Mouse (Mus musculus) MEL (cell line): Measurements from ENCODE around the gene Tex26. TPM values are rescaled to one million over a fixed set of nuclear protein-coding genes. Genes with fewer than 3 reads are reported as not detected.

ENCODE experiments used
- DNase-seq: peaks from one replicate; pipeline ENCODE4 v3.0.0; 2011; ENCODE audit warnings: low read depth, low spot score
- H3K27ac ChIP-seq: 2 replicates; pipeline ENCODE4 v1.5.1; 2012; ENCODE audit warnings: low read depth, mild to moderate bottlenecking, control low read depth, low read length, moderate library complexity; ENCODE audit not compliant: control insufficient read depth
- H3K27me3 ChIP-seq, 2 experiments: fragments of 150-350 bp in 1 of 2; sonication (generic) in 1 of 2; 2 replicates each; pipeline ENCODE4 v1.6.1; 2012; ENCODE audit warnings: low read length in 2 of 2, mild to moderate bottlenecking in 2 of 2, improper control_type of control experiment in 1 of 2, moderate library complexity in 1 of 2; ENCODE audit not compliant: insufficient read depth in 2 of 2, control insufficient read depth in 1 of 2
- H3K36me3 ChIP-seq, 2 experiments: 2 replicates each; pipeline ENCODE4 v1.6.1; 2012 to 2014; ENCODE audit warnings: low read length in 2 of 2, improper control_type of control experiment in 1 of 2, inconsistent platforms in 1 of 2, mild to moderate bottlenecking in 1 of 2; ENCODE audit not compliant: insufficient read depth in 2 of 2, control insufficient read depth in 1 of 2
- H3K4me1 ChIP-seq, 2 experiments: fragments of 150-350 bp in 1 of 2; sonication (generic) in 1 of 2; 2 replicates each; pipeline ENCODE4 v1.6.1; 2012; ENCODE audit warnings: low read length in 2 of 2, improper control_type of control experiment in 1 of 2, mild to moderate bottlenecking in 1 of 2; ENCODE audit not compliant: insufficient read depth in 2 of 2, control insufficient read depth in 1 of 2
- H3K4me3 ChIP-seq, 2 experiments: fragments of 150-350 bp in 1 of 2; sonication (generic) in 1 of 2; 2 replicates each; pipeline ENCODE4 v1.5.1; 2012; ENCODE audit warnings: low read depth in 2 of 2, low read length in 2 of 2, mild to moderate bottlenecking in 2 of 2, moderate library complexity in 2 of 2, control low read depth in 1 of 2, improper control_type of control experiment in 1 of 2; ENCODE audit not compliant: control insufficient read depth in 1 of 2, insufficient read depth in 1 of 2
- H3K79me2 ChIP-seq: 2 replicates; pipeline ENCODE4 v1.6.1; 2012; ENCODE audit warnings: mild to moderate bottlenecking, low read length, moderate library complexity; ENCODE audit not compliant: control insufficient read depth, poor library complexity, insufficient read depth
- H3K9ac ChIP-seq: 2 replicates; pipeline ENCODE4 v1.6.1; 2012; ENCODE audit warnings: low read depth, mild to moderate bottlenecking, control low read depth, low read length, moderate library complexity; ENCODE audit not compliant: control insufficient read depth, poor library complexity, severe bottlenecking
- H3K9me3 ChIP-seq: fragments of 150-350 bp; sonication (generic); replicated peaks from 2 replicates; pipeline ENCODE4 v1.6.1; 2012; ENCODE audit warnings: mild to moderate bottlenecking, low read length, improper control_type of control experiment, moderate library complexity; ENCODE audit not compliant: insufficient read depth
- BHLHE40 ChIP-seq: IDR thresholded peaks from 2 replicates; pipeline ENCODE4 v1.6.1; 2012; ENCODE audit warnings: low read depth, mild to moderate bottlenecking, inconsistent platforms, low read length, improper control_type of control experiment, borderline replicate concordance
- CHD2 ChIP-seq: IDR thresholded peaks from 2 replicates; pipeline ENCODE4 v1.6.1; 2011; ENCODE audit warnings: low read length, improper control_type of control experiment
- CTCF ChIP-seq, 3 experiments: IDR thresholded peaks in 2 of 3; conservative IDR thresholded peaks in 1 of 3; 2 replicates each; pipeline ENCODE4 v1.5.1; 2011 to 2012; ENCODE audit warnings: low read length in 3 of 3, low read depth in 2 of 3, mild to moderate bottlenecking in 2 of 3, improper control_type of control experiment in 1 of 3, inconsistent platforms in 1 of 3, mixed read lengths in 1 of 3, moderate library complexity in 1 of 3; ENCODE audit not compliant: control insufficient read depth in 1 of 3, insufficient read depth in 1 of 3, poor library complexity in 1 of 3, severe bottlenecking in 1 of 3
- ELF1 ChIP-seq: IDR thresholded peaks from 2 replicates; pipeline ENCODE4 v1.6.1; 2014; ENCODE audit warnings: low read depth, mild to moderate bottlenecking, inconsistent platforms, low read length, improper control_type of control experiment, moderate library complexity
- GATA1 ChIP-seq: IDR thresholded peaks from 2 replicates; pipeline ENCODE4 v1.6.1; 2011; ENCODE audit warnings: low read depth, low read length, improper control_type of control experiment
- HCFC1 ChIP-seq: IDR thresholded peaks from 2 replicates; pipeline ENCODE4 v1.6.1; 2012; ENCODE audit warnings: low read depth, mild to moderate bottlenecking, inconsistent platforms, low read length, improper control_type of control experiment, moderate library complexity
- JUND ChIP-seq: IDR thresholded peaks from 2 replicates; pipeline ENCODE4 v1.6.1; 2011; ENCODE audit warnings: low read depth, mild to moderate bottlenecking, improper control_type of control experiment, low read length
- MAZ ChIP-seq: IDR thresholded peaks from 2 replicates; pipeline ENCODE4 v1.6.1; 2012; ENCODE audit warnings: low read depth, mild to moderate bottlenecking, inconsistent platforms, low read length, improper control_type of control experiment
- MEF2A ChIP-seq: IDR thresholded peaks from 2 replicates; pipeline ENCODE4 v1.6.1; 2014; ENCODE audit warnings: low read depth, mild to moderate bottlenecking, inconsistent platforms, low read length, improper control_type of control experiment; ENCODE audit not compliant: poor library complexity, insufficient replicate concordance, severe bottlenecking; ENCODE audit errors: extremely low read depth
- MXI1 ChIP-seq: IDR thresholded peaks from 2 replicates; pipeline ENCODE4 v1.6.1; 2011; ENCODE audit warnings: mild to moderate bottlenecking, low read depth, low read length, improper control_type of control experiment
- MYB ChIP-seq: IDR thresholded peaks from 2 replicates; pipeline ENCODE4 v1.6.1; 2011; ENCODE audit warnings: mild to moderate bottlenecking, low read depth, low read length, improper control_type of control experiment
- NELFE ChIP-seq: IDR thresholded peaks from 2 replicates; pipeline ENCODE4 v1.6.1; 2011; ENCODE audit warnings: low read depth, low read length, improper control_type of control experiment
- NRF1 ChIP-seq: IDR thresholded peaks from 2 replicates; pipeline ENCODE4 v1.6.1; 2014; ENCODE audit warnings: low read depth, mild to moderate bottlenecking, inconsistent platforms, low read length, improper control_type of control experiment, moderate library complexity; ENCODE audit not compliant: poor library complexity, insufficient read depth, severe bottlenecking
- POLR2A ChIP-seq, 2 experiments: IDR thresholded peaks; 2 replicates each; pipeline ENCODE4 v1.6.1; 2011 to 2012; ENCODE audit warnings: low read length in 2 of 2, mild to moderate bottlenecking in 2 of 2, control low read depth in 1 of 2, improper control_type of control experiment in 1 of 2, low read depth in 1 of 2, moderate library complexity in 1 of 2; ENCODE audit not compliant: control insufficient read depth in 1 of 2, insufficient read depth in 1 of 2, poor library complexity in 1 of 2
- POLR2AphosphoS5 ChIP-seq: IDR thresholded peaks from 2 replicates; pipeline ENCODE4 v1.6.1; 2012; ENCODE audit warnings: low read depth, borderline replicate concordance, mild to moderate bottlenecking, inconsistent platforms, low read length, moderate library complexity, mixed read lengths
- RAD21 ChIP-seq: IDR thresholded peaks from 2 replicates; pipeline ENCODE4 v1.6.1; 2011; ENCODE audit warnings: mild to moderate bottlenecking, low read depth, low read length, improper control_type of control experiment
- RCOR1 ChIP-seq: IDR thresholded peaks from 2 replicates; pipeline ENCODE4 v1.6.1; 2012; ENCODE audit warnings: low read depth, mild to moderate bottlenecking, inconsistent platforms, low read length, improper control_type of control experiment
- SIN3A ChIP-seq: IDR thresholded peaks from 2 replicates; pipeline ENCODE4 v1.6.1; 2012; ENCODE audit warnings: low read length, improper control_type of control experiment, inconsistent platforms
- TBP ChIP-seq: IDR thresholded peaks from 2 replicates; pipeline ENCODE4 v1.8.0; 2011; ENCODE audit warnings: low read depth, low read length, improper control_type of control experiment
- TCF12 ChIP-seq: IDR thresholded peaks from 2 replicates; pipeline ENCODE4 v1.6.1; 2014; ENCODE audit warnings: low read depth, mild to moderate bottlenecking, inconsistent platforms, low read length, improper control_type of control experiment, moderate library complexity
- ZC3H11A ChIP-seq: IDR thresholded peaks from 2 replicates; pipeline ENCODE4 v1.6.1; 2012; ENCODE audit warnings: low read depth, mild to moderate bottlenecking, inconsistent platforms, low read length, improper control_type of control experiment
- ZMIZ1 ChIP-seq: IDR thresholded peaks from 2 replicates; pipeline ENCODE4 v1.6.1; 2012; ENCODE audit warnings: low read depth, mild to moderate bottlenecking, inconsistent platforms, low read length, improper control_type of control experiment, moderate library complexity
- ZNF384 ChIP-seq: IDR thresholded peaks from 2 replicates; pipeline ENCODE4 v1.6.1; 2012; ENCODE audit warnings: low read depth, mild to moderate bottlenecking, inconsistent platforms, low read length, improper control_type of control experiment
- polyA plus RNA-seq, 2 experiments: library from polyadenylated mRNA; stranded (reverse) in 1 of 2; unstranded in 1 of 2; fragments of >175 nt in 1 of 2; fragments of >200 nt in 1 of 2; gene quantifications; 2 replicates each; pipeline versions ENCODE4 v1.2.1 to v1.2.4; 2012; ENCODE audit warnings: low replicate concordance in 2 of 2, low read depth in 1 of 2; ENCODE audit not compliant: insufficient read length in 2 of 2, insufficient read depth in 1 of 2, missing spikeins in 1 of 2
- total RNA-seq: library from RNA; depleted of rRNA; stranded (reverse); fragments of 300-350 nt; gene quantifications from 2 replicates; pipeline ENCODE4 v1.2.3, GENCODE M21; 2012

The Tex26 gene
- total and polyA plus RNA-seq, 3 experiments: not detected

DNA sequence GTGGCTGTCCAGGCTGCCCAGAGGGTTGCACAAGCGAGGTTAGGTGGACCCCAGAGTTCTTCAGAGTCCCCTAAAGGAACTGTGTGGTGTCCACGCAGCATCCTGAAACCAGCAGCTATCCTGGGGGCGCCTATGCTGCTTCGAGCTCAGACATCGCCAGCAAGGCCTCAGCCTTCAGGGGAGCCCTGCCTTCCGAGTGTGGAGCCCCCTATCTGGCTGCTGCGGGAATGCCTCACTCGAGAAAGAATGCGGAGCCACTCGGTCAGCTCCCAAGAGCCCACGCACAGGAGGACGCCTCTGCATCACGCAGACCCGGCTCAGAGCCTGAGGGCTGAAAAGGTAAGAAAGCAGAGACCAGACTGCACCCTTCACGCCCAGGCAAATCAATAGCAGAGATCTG is 50.8 kb downstream of the Tex26 start:
- no peak for TF ChIP-seq MAZ
- no peak for TF ChIP-seq TCF12
- no peak for TF ChIP-seq JUND
- TF ChIP-seq HCFC1: no peak
- no peak for TF ChIP-seq BHLHE40
- TF ChIP-seq NELFE: no peak
- TF ChIP-seq POLR2A (IDR thresholded peaks at IDR 0.05; ENCODE audit: control insufficient read depth in 1 of 2, insufficient read depth in 1 of 2, low read depth in 1 of 2, low read length in 2 of 2, poor library complexity in 1 of 2): no peak
- no peak for TF ChIP-seq RCOR1
- TF ChIP-seq CHD2: no peak
- TF ChIP-seq ZMIZ1: no peak
- no peak for TF ChIP-seq RAD21
- TF ChIP-seq GATA1: no peak
- no peak for TF ChIP-seq POLR2AphosphoS5
- no peak for TF ChIP-seq CTCF (IDR thresholded peaks at IDR 0.05 in 2 of 3, conservative IDR thresholded peaks at IDR 0.05 in 1 of 3; ENCODE audit: control insufficient read depth in 1 of 3, insufficient read depth in 1 of 3, low read depth in 2 of 3, low read length in 3 of 3, poor library complexity in 1 of 3, severe bottlenecking in 1 of 3)
- no peak for TF ChIP-seq ELF1
- TF ChIP-seq MXI1: no peak
- no peak for TF ChIP-seq ZNF384
- no peaks in the 10 kb centered on the region for H3K27me3 ChIP-seq
- H3K9me3 ChIP-seq: no peaks in the 10 kb centered on the region
- no peak overlapping the region for H3K27ac ChIP-seq
- no peaks in the 10 kb centered on the region for H3K4me1 ChIP-seq
- DNase-seq: no peak
- no peaks in the 10 kb centered on the region for H3K79me2 ChIP-seq
- no peaks in the 10 kb centered on the region for H3K36me3 ChIP-seq
- H3K9ac ChIP-seq: no peak overlapping the region
- no peak overlapping the region for H3K4me3 ChIP-seq

DNA sequence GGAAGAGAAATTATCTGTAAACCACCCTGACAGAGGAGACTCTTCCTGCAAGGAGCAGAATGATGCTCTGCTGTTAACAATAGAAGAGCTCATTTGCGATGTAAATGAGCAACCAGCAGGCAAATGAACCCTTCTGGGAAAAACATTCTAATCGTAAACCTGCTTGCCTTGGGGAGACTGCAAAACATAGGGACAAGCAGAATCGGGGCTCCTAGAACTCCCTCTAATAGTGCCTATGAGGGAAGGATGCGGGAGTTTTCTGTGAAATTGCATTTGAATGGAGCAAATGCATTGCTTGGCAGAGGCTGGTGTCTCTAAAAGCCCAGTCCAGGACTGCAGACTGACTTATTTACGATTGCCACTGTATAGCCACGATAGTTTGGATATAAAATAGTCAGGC is 56.2 kb downstream of the Tex26 start:
- H3K9me3 ChIP-seq: no peaks in the 10 kb centered on the region

More for the DNA sequence above, 56.2 kb downstream of the Tex26 start:
- H3K4me3 ChIP-seq: no peak overlapping the region
- H3K27me3 ChIP-seq: peaks cover 0 to 2% of the 10 kb centered on the region in 2 experiments; a peak in 1 of 4 replicates
- no peaks in the 10 kb centered on the region for H3K79me2 ChIP-seq
- H3K36me3 ChIP-seq: no peaks in the 10 kb centered on the region
- no peak overlapping the region for H3K27ac ChIP-seq
- DNase-seq: no peak
- TF ChIP-seq RCOR1: no peak
- TF ChIP-seq MYB: no peak
- no peak for TF ChIP-seq NRF1
- TF ChIP-seq ZC3H11A: no peak
- no peak for TF ChIP-seq MXI1
- no peak for TF ChIP-seq SIN3A
- TF ChIP-seq ZNF384: no peak
- no peak for TF ChIP-seq NELFE
- no peak for TF ChIP-seq CTCF (IDR thresholded peaks at IDR 0.05 in 2 of 3, conservative IDR thresholded peaks at IDR 0.05 in 1 of 3; ENCODE audit: control insufficient read depth in 1 of 3, insufficient read depth in 1 of 3, low read depth in 2 of 3, low read length in 3 of 3, poor library complexity in 1 of 3, severe bottlenecking in 1 of 3)
- no peak for TF ChIP-seq MEF2A
- TF ChIP-seq JUND: no peak
- no peak for TF ChIP-seq TBP
- no peak overlapping the region for H3K9ac ChIP-seq
- H3K4me1 ChIP-seq: no peaks in the 10 kb centered on the region
